Mouse (Mus musculus) liver, adult (tissue): ENCODE results near the gene Vmn2r74.

Experiments
- GATA4 ChIP-seq: IDR thresholded peaks from 2 replicates; pipeline ENCODE4 v1.6.1; 2014; ENCODE audit warnings: mild to moderate bottlenecking, low read length; ENCODE audit not compliant: insufficient replicate concordance

Vmn2r74 gene

DNA sequence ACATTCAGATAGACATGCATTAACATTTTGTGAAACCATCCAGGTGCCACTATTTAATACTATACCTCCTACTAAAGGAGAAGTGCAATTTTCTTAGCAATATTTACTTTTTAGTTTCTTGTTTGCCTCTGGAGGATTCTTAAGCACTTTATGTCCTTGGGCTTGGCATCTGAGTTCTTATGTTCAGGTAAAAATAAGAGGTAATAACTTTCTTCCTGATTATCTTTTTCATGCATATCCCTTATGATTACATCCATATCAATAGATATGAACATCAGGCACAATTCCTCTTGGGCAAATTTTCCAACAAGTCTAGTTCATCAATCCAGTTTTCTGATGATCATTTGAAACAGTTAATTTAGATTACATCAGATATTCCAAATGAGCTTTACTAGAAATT lies at the start of gene Vmn2r74:
Gene Vmn2r74, minus strand, starts transcription at position 101 of the 400 bp plus-strand sequence.
- no peak for TF ChIP-seq GATA4

DNA sequence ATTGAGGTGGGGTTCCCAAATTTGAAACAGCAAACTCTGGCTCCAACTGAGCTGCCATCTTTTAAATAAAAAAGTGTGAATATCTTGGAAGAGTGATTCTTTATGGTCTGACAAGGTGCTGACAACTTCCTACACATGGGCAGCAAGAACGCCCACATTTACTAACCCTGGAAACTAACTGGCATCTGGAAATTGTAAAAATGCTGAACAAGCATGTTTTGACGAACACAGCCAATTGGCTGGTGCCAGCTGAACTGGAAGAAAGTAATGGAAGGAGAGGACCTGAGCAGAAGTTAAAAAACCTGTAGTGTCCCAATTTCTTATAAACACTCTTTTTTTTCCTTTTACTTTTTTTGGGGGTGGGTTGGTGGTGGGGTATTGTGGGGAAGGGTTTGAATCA lies 46.1 kb upstream of the Vmn2r74 start:
- TF ChIP-seq GATA4: no peak
